Mouse (Mus musculus): ENCODE measurements around the gene Macc1. TPM values are rescaled to one million over a fixed set of nuclear protein-coding genes. Genes with fewer than 3 reads are reported as not detected.
"Not testable (repeated sequence)": the region's sequence is repeated elsewhere in the genome, so short reads cannot be mapped to it uniquely, and the experiment has no call there.

The Macc1 gene
- total RNA-seq (2015) (not detected in 2 replicates), total RNA-seq (2017) (not detected in 2 replicates)

GRCm38 (mm10) chr12:119313970-119314369 is at the start of gene Macc1:
TSS of gene Macc1 (plus strand) at chr12:119314270.
- ATAC-seq (replicated peaks; ENCODE audit: poor library complexity), result no peak

DNA sequence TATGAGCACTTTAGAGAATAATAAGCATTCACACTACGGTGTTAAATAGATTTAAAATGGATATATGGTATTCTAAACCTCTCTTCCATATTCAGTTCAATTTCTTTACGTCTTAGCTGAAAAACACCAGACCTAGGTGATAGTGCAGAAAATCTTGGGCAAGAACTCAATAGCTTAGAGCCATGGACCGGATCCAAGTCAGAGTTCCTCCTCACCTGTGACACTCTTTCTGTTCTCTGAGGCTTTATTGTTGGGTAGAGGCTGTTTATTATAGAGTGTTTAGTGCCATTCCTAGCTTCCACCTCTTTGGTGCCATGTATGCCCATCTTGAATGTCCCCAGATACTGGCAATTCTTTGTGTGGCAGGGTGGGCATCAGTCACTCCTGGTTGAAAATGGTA is 49.6 kb upstream of the Macc1 start:
- no peak for ATAC-seq (replicated peaks; ENCODE audit: poor library complexity)

DNA sequence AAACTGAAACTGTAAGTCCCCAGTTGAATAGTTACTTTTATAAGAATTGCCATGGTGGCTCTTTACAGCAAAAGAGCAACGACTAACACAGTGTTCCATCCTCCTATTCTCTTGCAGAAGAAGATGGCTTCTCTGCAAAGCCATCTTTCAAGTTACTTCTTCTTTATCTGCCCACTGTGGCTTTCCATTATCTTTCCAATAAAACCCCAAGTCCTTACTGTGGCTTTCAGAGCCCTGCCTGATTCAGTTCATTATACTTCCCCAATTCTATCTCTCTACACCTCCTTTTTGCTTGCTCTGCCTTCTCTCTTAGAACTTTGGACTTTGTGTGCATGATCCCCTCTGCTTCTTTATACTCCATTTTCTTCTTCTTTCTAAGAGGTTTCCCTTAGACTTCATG is 45.3 kb upstream of the Macc1 start:
- peak; percentile 90 for ATAC-seq (replicated peaks; ENCODE audit: poor library complexity)

DNA sequence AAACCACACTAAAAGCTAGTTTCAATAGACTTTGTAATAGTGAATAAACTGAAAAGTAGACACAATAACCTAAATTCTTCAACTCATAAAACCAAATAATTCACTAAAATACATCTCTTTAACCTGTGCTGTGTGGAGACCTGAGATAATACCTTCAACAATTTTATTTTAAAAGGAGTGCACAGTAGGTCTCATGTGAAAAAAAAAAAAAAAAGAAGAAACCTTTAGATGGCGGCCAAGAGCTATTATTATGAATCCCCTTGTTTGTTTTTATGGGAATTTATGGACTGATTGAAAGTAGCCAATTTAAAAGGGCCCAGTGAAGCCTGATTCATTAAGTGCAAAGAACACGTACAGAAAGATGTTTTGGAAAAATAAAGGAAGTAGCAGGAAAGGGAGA is 44.0 kb upstream of the Macc1 start:
- no peak for ATAC-seq (replicated peaks; ENCODE audit: poor library complexity)

GRCm38 (mm10) chr12:119271964-119272363 is 42.1 kb upstream of the Macc1 start:
- no peak for ATAC-seq (replicated peaks; ENCODE audit: poor library complexity)

- ATAC-seq (replicated peaks; ENCODE audit: poor library complexity), result no peak
Observed at GRCm38 (mm10) chr12:119273605-119274004, 40.5 kb upstream of the Macc1 start.

GRCm38 (mm10) chr12:119276282-119276681 is 37.8 kb upstream of the Macc1 start:
- peak; percentile 71 for ATAC-seq (replicated peaks; ENCODE audit: poor library complexity)

- ATAC-seq (replicated peaks; ENCODE audit: poor library complexity), result no peak
Observed at GRCm38 (mm10) chr12:119291618-119292017, 22.5 kb upstream of the Macc1 start.

- ATAC-seq (replicated peaks; ENCODE audit: poor library complexity), result no peak
Observed at GRCm38 (mm10) chr12:119303618-119304017, 10.5 kb upstream of the Macc1 start.

DNA sequence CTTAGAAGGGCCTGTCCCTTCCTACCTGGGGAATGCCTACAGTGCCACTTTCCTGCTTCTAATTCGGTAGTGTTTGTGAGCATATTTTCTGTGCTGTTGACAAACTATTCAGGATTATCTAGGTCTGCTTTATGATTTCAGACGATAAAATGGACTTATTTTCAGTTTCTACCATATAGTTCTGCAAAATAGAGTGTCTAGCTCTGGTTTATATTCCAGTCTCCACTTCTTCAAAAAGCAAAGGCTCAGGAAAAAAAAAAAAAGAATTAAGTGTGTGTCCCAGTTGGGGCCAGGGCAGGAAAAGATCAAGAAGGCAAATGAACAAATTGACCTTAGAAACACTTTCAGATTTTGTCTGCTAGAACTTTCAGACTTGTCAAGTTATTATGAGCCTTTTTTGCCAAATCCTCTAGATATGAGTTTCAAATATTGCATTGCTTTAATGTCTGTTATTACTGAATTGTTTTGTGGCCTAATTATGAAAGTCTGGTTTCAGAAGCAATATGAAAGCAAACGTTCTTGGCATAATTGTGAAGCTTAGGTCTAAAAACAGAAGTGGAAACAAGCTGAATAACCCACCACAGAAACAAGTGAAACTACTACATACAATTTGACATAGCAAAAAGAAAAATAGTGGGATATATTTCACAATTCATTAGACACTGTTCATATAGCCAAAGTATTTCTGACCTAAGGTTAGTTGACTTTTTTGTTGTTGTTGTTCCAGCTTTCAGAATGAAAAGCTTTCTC is 881 bp upstream of the Macc1 start:
- peak; percentile 93 for ATAC-seq (replicated peaks; ENCODE audit: poor library complexity)

DNA sequence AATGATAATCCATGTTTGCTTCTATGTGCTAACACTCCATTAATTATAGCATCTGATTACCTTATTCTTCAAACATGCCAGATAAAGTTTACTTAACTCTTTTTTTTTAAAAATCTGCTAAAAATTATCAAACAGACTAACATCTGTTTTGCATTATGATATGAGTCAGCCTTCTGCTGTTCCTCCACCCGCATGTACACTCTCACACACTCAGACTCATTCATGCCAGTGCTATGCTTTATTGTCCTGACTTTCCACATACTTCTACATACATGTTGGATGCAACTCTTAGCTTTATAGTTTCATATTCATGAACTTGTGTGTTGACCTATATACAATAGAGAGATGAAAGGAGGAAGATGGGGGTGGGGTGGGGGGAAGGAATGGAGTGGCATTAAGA is 4.7 kb downstream of the Macc1 start:
- no peak for ATAC-seq (replicated peaks; ENCODE audit: poor library complexity)

GRCm38 (mm10) chr12:119325400-119325799 is 11.3 kb downstream of the Macc1 start:
- peak; percentile 76 for ATAC-seq (replicated peaks; ENCODE audit: poor library complexity)

GRCm38 (mm10) chr12:119330644-119331043 is 16.6 kb downstream of the Macc1 start:
- ATAC-seq (replicated peaks; ENCODE audit: poor library complexity), result no peak

GRCm38 (mm10) chr12:119333376-119333775 is 19.3 kb downstream of the Macc1 start:
- no peak for ATAC-seq (replicated peaks; ENCODE audit: poor library complexity)

GRCm38 (mm10) chr12:119352579-119352978 is 38.5 kb downstream of the Macc1 start:
- ATAC-seq (replicated peaks; ENCODE audit: poor library complexity), result not testable (repeated sequence)

DNA sequence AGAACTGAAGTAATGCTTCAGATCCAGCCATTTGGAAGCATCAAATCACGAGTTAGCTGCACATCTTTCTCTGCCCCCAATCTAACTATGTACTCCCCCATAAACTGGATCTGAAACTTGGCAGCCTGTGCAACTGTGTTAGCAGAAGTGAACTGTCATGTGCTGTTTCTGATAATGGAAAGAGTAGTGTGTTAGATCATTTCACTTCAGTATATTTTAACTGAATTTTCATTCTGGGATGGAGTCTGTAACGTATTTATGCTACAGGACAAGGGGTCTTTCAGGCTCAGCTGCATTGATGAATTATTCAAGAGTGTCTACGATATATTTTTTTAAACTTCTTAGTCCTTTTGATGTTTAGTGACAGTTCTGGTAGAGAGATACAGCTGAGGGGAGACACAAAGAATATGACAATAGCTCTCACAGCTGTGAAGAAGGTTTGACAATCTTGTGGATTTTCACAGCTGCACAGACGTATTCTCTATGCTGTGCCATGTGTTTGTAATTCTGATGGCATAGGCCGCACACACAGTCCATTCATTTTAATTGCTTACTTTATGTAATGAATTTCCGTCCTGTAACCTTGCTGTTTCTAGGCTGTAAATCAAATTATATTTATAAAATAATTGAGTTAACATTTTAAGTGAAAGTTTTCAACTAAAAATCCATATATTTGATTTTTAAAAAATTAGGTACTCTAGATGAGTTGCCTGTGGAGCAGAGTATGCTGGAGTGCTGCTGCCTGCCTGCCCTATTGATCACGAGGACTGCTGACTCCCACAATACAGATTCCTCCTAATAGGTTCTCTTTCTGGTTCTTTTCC is 43.6 kb downstream of the Macc1 start:
- peak; percentile 90 for ATAC-seq (replicated peaks; ENCODE audit: poor library complexity)

- ATAC-seq (replicated peaks; ENCODE audit: poor library complexity), result no peak
Observed at GRCm38 (mm10) chr12:119358242-119358515, 44.1 kb downstream of the Macc1 start.

- ATAC-seq (replicated peaks; ENCODE audit: poor library complexity), result no peak
Observed at GRCm38 (mm10) chr12:119365041-119365440, 51.0 kb downstream of the Macc1 start.

DNA sequence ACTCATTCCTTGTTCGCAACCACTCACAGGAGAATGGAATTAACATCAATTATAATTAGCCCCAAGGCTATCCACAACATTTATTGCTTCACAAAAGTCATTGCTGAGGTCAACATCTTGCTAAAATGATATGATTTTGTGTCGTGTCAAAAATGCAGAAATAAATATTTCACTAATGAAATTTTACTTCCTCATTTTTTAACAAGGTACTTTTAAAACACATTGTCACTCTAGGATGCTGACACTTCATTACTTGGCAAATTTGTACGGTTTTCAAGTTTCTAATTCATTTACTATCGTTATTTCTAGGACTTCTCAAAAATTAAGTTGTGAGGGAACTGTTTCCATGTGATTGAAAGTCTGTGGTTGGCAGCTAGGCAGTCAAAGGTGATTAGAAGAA is 55.8 kb downstream of the Macc1 start:
- ATAC-seq (replicated peaks; ENCODE audit: poor library complexity), result peak; percentile 46

GRCm38 (mm10) chr12:119372359-119372758 is 58.3 kb downstream of the Macc1 start:
- peak; percentile 54; the same call in 1 of the 2 replicates for ATAC-seq (replicated peaks; ENCODE audit: poor library complexity)

DNA sequence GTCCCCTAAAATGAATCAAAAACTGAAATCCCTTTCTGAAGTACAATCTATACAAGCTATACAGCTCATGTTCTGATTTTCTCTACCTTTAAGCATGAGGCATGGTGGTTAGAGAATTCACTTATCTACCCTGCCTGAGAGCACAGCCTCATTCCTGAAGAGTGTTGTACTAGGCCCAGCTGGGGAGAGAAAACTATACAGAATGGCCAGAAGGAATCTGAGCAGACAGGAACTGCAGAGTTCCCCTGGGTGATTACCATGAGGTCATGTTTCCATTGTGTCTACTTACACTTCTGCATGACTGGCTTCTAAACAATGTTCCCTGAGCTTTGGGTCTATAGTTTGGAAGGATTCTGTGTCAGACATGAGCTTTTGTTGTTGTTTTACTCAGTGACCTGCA is 62.8 kb downstream of the Macc1 start:
- ATAC-seq (replicated peaks; ENCODE audit: poor library complexity), result 0 out of 2 replicates have a peak, but pooled peaks have one; percentile 4

GRCm38 (mm10) chr12:119381839-119382238 is 67.8 kb downstream of the Macc1 start:
- no peak for ATAC-seq (replicated peaks; ENCODE audit: poor library complexity)
